ENCODE assay signal across 13 mouse cellular contexts in genomic region chr10:80954843-80955242, GRCm38 (mm10). TPM values are rescaled to one million over a fixed set of nuclear protein-coding genes. Genes with fewer than 3 reads are reported as not detected.
DNase-seq lines count a peak whose midpoint lies in the region; ATAC-seq and TF ChIP-seq lines count a peak whose summit lies in the region.
"Had no signal": no experiment of that assay in that cellular context is flagged by ENCODE, and none has a peak within 500 bp of the region (broad histone marks: within the 10 kb centered on the region; RNA-seq: fewer than 3 reads in every experiment).

No protein-coding gene starts in this region.

- no peak for TF ChIP-seq POLR2A in embryonic fibroblast, embryonic 13.5 days (IDR thresholded peaks at IDR 0.05; ENCODE audit: low read depth, low read length)

- no peak overlapping the region for H3K4me3 ChIP-seq in hindbrain, embryonic 12.5 days
- no peak overlapping the region for H3K4me3 ChIP-seq in hindbrain, embryonic 11.5 days (ENCODE audit: low read depth, low read length)
- H3K4me3 ChIP-seq in E14TG2a.4 (replicated peaks; ENCODE audit: low read length), result 0 out of 2 replicates have a peak overlapping the region, but pooled peaks have one; percentile 1
- H3K4me3 ChIP-seq in embryonic fibroblast, embryonic 13.5 days (ENCODE audit: insufficient read depth, low read length), result no peak overlapping the region
- no peak overlapping the region for H3K4me3 ChIP-seq in intestine, embryonic 14.5 days (ENCODE audit: low read depth, low read length)
- H3K4me3 ChIP-seq in kidney, embryonic 14.5 days (ENCODE audit: low read length), result no peak overlapping the region
- H3K4me3 ChIP-seq: neural tube, embryonic 12.5 days had no signal

- H3K9ac ChIP-seq in hindbrain, embryonic 12.5 days, result no peak overlapping the region
- no peak overlapping the region for H3K9ac ChIP-seq in hindbrain, embryonic 11.5 days (ENCODE audit: low read depth, low read length)
- H3K9ac ChIP-seq in intestine, embryonic 14.5 days (ENCODE audit: low read length), result no peak overlapping the region
- no peak overlapping the region for H3K9ac ChIP-seq in kidney, embryonic 14.5 days (ENCODE audit: low read depth, low read length)
- H3K9ac ChIP-seq: neural tube, embryonic 12.5 days had no signal

- no peak for DNase-seq in hindbrain, embryonic 11.5 days (ENCODE audit: low spot score)
- no peak for DNase-seq in intestine, embryonic 14.5 days (ENCODE audit: low spot score)
- no peak for DNase-seq in embryo, embryonic 11 days
- DNase-seq in layer of hippocampus, postnatal 14 days (ENCODE audit: low spot score in 2 of 2), result no peak
- DNase-seq: adrenal gland, postnatal 25 days; right cerebral cortex, postnatal 4 days; thymus, postnatal 25 days had no signal

- H3K9me3 ChIP-seq in hindbrain, embryonic 12.5 days (replicated peaks), result no peaks in the 10 kb centered on the region
- no peaks in the 10 kb centered on the region for H3K9me3 ChIP-seq in hindbrain, embryonic 11.5 days (ENCODE audit: control insufficient read depth, low read length)
- no peaks in the 10 kb centered on the region for H3K9me3 ChIP-seq in E14TG2a.4 (ENCODE audit: low read length)
- H3K9me3 ChIP-seq in intestine, embryonic 14.5 days (ENCODE audit: control insufficient read depth, low read length), result no peaks in the 10 kb centered on the region
- no peaks in the 10 kb centered on the region for H3K9me3 ChIP-seq in kidney, embryonic 14.5 days (ENCODE audit: control insufficient read depth, low read length)
- H3K9me3 ChIP-seq: forebrain, embryonic 10.5 days; neural tube, embryonic 12.5 days had no signal

- peaks cover 6% of the 10 kb centered on the region for H3K4me1 ChIP-seq in hindbrain, embryonic 12.5 days
- no peaks in the 10 kb centered on the region for H3K4me1 ChIP-seq in hindbrain, embryonic 11.5 days (replicated peaks; ENCODE audit: control insufficient read depth, insufficient read depth, low read length)
- H3K4me1 ChIP-seq in E14TG2a.4 (replicated peaks; ENCODE audit: low read depth, low read length), result peaks cover 84% of the 10 kb centered on the region
- H3K4me1 ChIP-seq in embryonic fibroblast, embryonic 13.5 days (ENCODE audit: control insufficient read depth, insufficient read depth, low read length), result peaks cover 4% of the 10 kb centered on the region
- H3K4me1 ChIP-seq in intestine, embryonic 14.5 days (replicated peaks; ENCODE audit: control insufficient read depth, insufficient read depth, low read length), result peaks cover 15% of the 10 kb centered on the region
- peaks cover 7% of the 10 kb centered on the region for H3K4me1 ChIP-seq in kidney, embryonic 14.5 days (ENCODE audit: control insufficient read depth, insufficient read depth, low read length)
- H3K4me1 ChIP-seq: neural tube, embryonic 12.5 days had no signal

- ATAC-seq in hindbrain, embryonic 12.5 days (ENCODE audit: low FRiP score), result peak; percentile 18; the same call in 1 of the 2 replicates
- no peak for ATAC-seq in hindbrain, embryonic 11.5 days (ENCODE audit: low FRiP score)
- peak; percentile 24 for ATAC-seq in intestine, embryonic 14.5 days (replicated peaks; ENCODE audit: low FRiP score, low TSS enrichment, low read depth)
- no peak; the same call in 1 of the 2 replicates for ATAC-seq in kidney, embryonic 14.5 days (ENCODE audit: low FRiP score, low TSS enrichment)

- 76% methylated on average over 6 of the region's 6 CpGs for WGBS in hindbrain, embryonic 12.5 days
- WGBS in hindbrain, embryonic 11.5 days, result 73% methylated on average over 6 of the region's 6 CpGs
- WGBS in intestine, embryonic 14.5 days, result 41% methylated on average over 6 of the region's 6 CpGs
- WGBS in kidney, embryonic 14.5 days, result 69% methylated on average over 6 of the region's 6 CpGs

- peaks cover 7% of the 10 kb centered on the region for H3K27me3 ChIP-seq in hindbrain, embryonic 12.5 days
- peaks cover 3% of the 10 kb centered on the region; the same call in 1 of the 2 replicates for H3K27me3 ChIP-seq in hindbrain, embryonic 11.5 days (ENCODE audit: control insufficient read depth, insufficient read depth, low read length)
- H3K27me3 ChIP-seq in E14TG2a.4 (ENCODE audit: insufficient read depth, low read length), result no peaks in the 10 kb centered on the region
- H3K27me3 ChIP-seq in intestine, embryonic 14.5 days (replicated peaks; ENCODE audit: control insufficient read depth, insufficient read depth, low read length), result no peaks in the 10 kb centered on the region
- no peaks in the 10 kb centered on the region for H3K27me3 ChIP-seq in kidney, embryonic 14.5 days (ENCODE audit: control insufficient read depth, insufficient read depth, low read length)
- H3K27me3 ChIP-seq: neural tube, embryonic 12.5 days had no signal

- H3K27ac ChIP-seq in hindbrain, embryonic 12.5 days, result no peak overlapping the region
- no peak overlapping the region for H3K27ac ChIP-seq in hindbrain, embryonic 11.5 days (ENCODE audit: low read depth, low read length)
- H3K27ac ChIP-seq in embryonic fibroblast, embryonic 13.5 days (ENCODE audit: insufficient read depth, low read length), result peak overlapping the region; percentile 83
- peak overlapping the region; percentile 29; the same call in 1 of the 2 replicates for H3K27ac ChIP-seq in intestine, embryonic 14.5 days (ENCODE audit: low read depth)
- no peak overlapping the region for H3K27ac ChIP-seq in kidney, embryonic 14.5 days (ENCODE audit: low read depth, low read length)
- H3K27ac ChIP-seq: neural tube, embryonic 12.5 days had no signal

- H3K36me3 ChIP-seq in hindbrain, embryonic 12.5 days, result no peaks in the 10 kb centered on the region
- no peaks in the 10 kb centered on the region for H3K36me3 ChIP-seq in hindbrain, embryonic 11.5 days (ENCODE audit: control insufficient read depth, insufficient read depth, low read length)
- no peaks in the 10 kb centered on the region for H3K36me3 ChIP-seq in E14TG2a.4 (ENCODE audit: insufficient read depth, low read length)
- no peaks in the 10 kb centered on the region for H3K36me3 ChIP-seq in intestine, embryonic 14.5 days (ENCODE audit: control insufficient read depth, insufficient read depth, low read length)
- no peaks in the 10 kb centered on the region for H3K36me3 ChIP-seq in kidney, embryonic 14.5 days (ENCODE audit: control insufficient read depth, insufficient read depth, low read length)
- H3K36me3 ChIP-seq: forebrain, embryonic 10.5 days; neural tube, embryonic 12.5 days had no signal

- no peak for TF ChIP-seq CTCF in E14TG2a.4 (conservative IDR thresholded peaks at IDR 0.05; ENCODE audit: low read length)
- no peak for TF ChIP-seq CTCF in embryonic fibroblast, embryonic 13.5 days (IDR thresholded peaks at IDR 0.05; ENCODE audit: borderline replicate concordance, insufficient read depth, low read length)

- no peak overlapping the region for H3K4me2 ChIP-seq in hindbrain, embryonic 12.5 days (replicated peaks)
- no peak overlapping the region for H3K4me2 ChIP-seq in hindbrain, embryonic 11.5 days (replicated peaks; ENCODE audit: low read depth, low read length)
- no peak overlapping the region for H3K4me2 ChIP-seq in intestine, embryonic 14.5 days (ENCODE audit: low read length)
- no peak overlapping the region for H3K4me2 ChIP-seq in kidney, embryonic 14.5 days (replicated peaks; ENCODE audit: low read depth, low read length)
- H3K4me2 ChIP-seq: neural tube, embryonic 12.5 days had no signal

RNA-seq across cellular contexts. Expression of gene Gadd45b, which starts 25.0 kb away (rescaled TPM):
- 11.8 and 15.8 TPM in 2 replicates for polyA plus RNA-seq in hindbrain, embryonic 12.5 days (2016; fragmentation: Nextera tagmentation; extraction: Ambion mirVana)
- polyA plus RNA-seq in hindbrain, embryonic 11.5 days (2014; fragmentation: Nextera tagmentation; extraction: Ambion mirVana), result 13.8 and 14.6 TPM in 2 replicates
- polyA plus RNA-seq in embryonic fibroblast, embryonic 13.5 days (2011; ENCODE audit: insufficient read length, low read depth, missing spikeins), result 38.3 and 45.7 TPM in 2 replicates
- polyA plus RNA-seq in intestine, embryonic 14.5 days (2014; fragmentation: Nextera tagmentation; extraction: Ambion mirVana), result 18.2 and 21.2 TPM in 2 replicates
- total RNA-seq in layer of hippocampus, postnatal 14 days (2021), result 10 to 100 TPM; 14.0 to 17.6 TPM
- polyA plus RNA-seq in kidney, embryonic 14.5 days (2014; fragmentation: Nextera tagmentation; extraction: Ambion mirVana), result 16.1 and 16.3 TPM in 2 replicates

RNA-seq across cellular contexts. Expression of gene Lmnb2, which starts 36.8 kb away (rescaled TPM):
- 56.8 and 57.9 TPM in 2 replicates for polyA plus RNA-seq in hindbrain, embryonic 12.5 days (2016; fragmentation: Nextera tagmentation; extraction: Ambion mirVana)
- 14.6 and 19.0 TPM in 2 replicates for polyA plus RNA-seq in hindbrain, embryonic 11.5 days (2014; fragmentation: Nextera tagmentation; extraction: Ambion mirVana)
- polyA plus RNA-seq in embryonic fibroblast, embryonic 13.5 days (2011; ENCODE audit: insufficient read length, low read depth, missing spikeins), result 14.1 and 14.7 TPM in 2 replicates
- polyA plus RNA-seq in intestine, embryonic 14.5 days (2014; fragmentation: Nextera tagmentation; extraction: Ambion mirVana), result 15.5 and 18.3 TPM in 2 replicates
- total RNA-seq in layer of hippocampus, postnatal 14 days (2021), result 10 to 100 TPM; 18.2 to 21.5 TPM
- polyA plus RNA-seq in kidney, embryonic 14.5 days (2014; fragmentation: Nextera tagmentation; extraction: Ambion mirVana), result 16.0 and 17.1 TPM in 2 replicates

RNA-seq across cellular contexts. Expression of gene Timm13, which starts 54.1 kb away (rescaled TPM):
- polyA plus RNA-seq in hindbrain, embryonic 12.5 days (2016; fragmentation: Nextera tagmentation; extraction: Ambion mirVana), result 271 and 305 TPM in 2 replicates
- 328 and 353 TPM in 2 replicates for polyA plus RNA-seq in hindbrain, embryonic 11.5 days (2014; fragmentation: Nextera tagmentation; extraction: Ambion mirVana)
- polyA plus RNA-seq in embryonic fibroblast, embryonic 13.5 days (2011; ENCODE audit: insufficient read length, low read depth, missing spikeins), result 75.8 and 89.2 TPM in 2 replicates
- polyA plus RNA-seq in intestine, embryonic 14.5 days (2014; fragmentation: Nextera tagmentation; extraction: Ambion mirVana), result 392 and 393 TPM in 2 replicates
- 100 to 1,000 TPM; 161 to 172 TPM for total RNA-seq in layer of hippocampus, postnatal 14 days (2021)
- 391 and 501 TPM in 2 replicates for polyA plus RNA-seq in kidney, embryonic 14.5 days (2014; fragmentation: Nextera tagmentation; extraction: Ambion mirVana)

RNA-seq across cellular contexts. Expression of gene Gng7, which starts 59.9 kb away (rescaled TPM):
- 10.1 and 10.7 TPM in 2 replicates for polyA plus RNA-seq in hindbrain, embryonic 12.5 days (2016; fragmentation: Nextera tagmentation; extraction: Ambion mirVana)
- polyA plus RNA-seq in hindbrain, embryonic 11.5 days (2014; fragmentation: Nextera tagmentation; extraction: Ambion mirVana), result 6.6 and 7.2 TPM in 2 replicates
- 5.3 and 5.4 TPM in 2 replicates for polyA plus RNA-seq in embryonic fibroblast, embryonic 13.5 days (2011; ENCODE audit: insufficient read length, low read depth, missing spikeins)
- 4.7 and 4.8 TPM in 2 replicates for polyA plus RNA-seq in intestine, embryonic 14.5 days (2014; fragmentation: Nextera tagmentation; extraction: Ambion mirVana)
- total RNA-seq in layer of hippocampus, postnatal 14 days (2021), result 100 to 1,000 TPM; 170 to 173 TPM
- polyA plus RNA-seq in kidney, embryonic 14.5 days (2014; fragmentation: Nextera tagmentation; extraction: Ambion mirVana), result 2.2 and 4.8 TPM in 2 replicates

Comparison
In these comparisons a context has a peak if more than half of its experiments do, and no peak if none do; other contexts are left out.
1. ATAC-seq: peak in hindbrain, embryonic 12.5 days (single experiment) and intestine, embryonic 14.5 days (single experiment); none in hindbrain, embryonic 11.5 days (single experiment) and kidney, embryonic 14.5 days (single experiment).
2. H3K27ac ChIP-seq: peak in embryonic fibroblast, embryonic 13.5 days (single experiment) and intestine, embryonic 14.5 days (single experiment); none in hindbrain, embryonic 12.5 days (single experiment), hindbrain, embryonic 11.5 days (single experiment) and kidney, embryonic 14.5 days (single experiment).